Mouse (Mus musculus) gastrocnemius, adult 2 months (tissue): Measurements from ENCODE around the gene Bicd2. TPM values are rescaled to one million over a fixed set of nuclear protein-coding genes. Genes with fewer than 3 reads are reported as not detected.

Experiments used
- DNase-seq: peaks from one replicate; pipeline ENCODE4 v3.0.0; 2022
- H3K27ac ChIP-seq: fragments of 200-600 bp; 2 replicates; pipeline ENCODE4 v1.8.1; 2022; ENCODE audit warnings: mild to moderate bottlenecking
- H3K4me3 ChIP-seq: fragments of 200-600 bp; 2 replicates; pipeline ENCODE4 v1.8.1; 2022; ENCODE audit warnings: mild to moderate bottlenecking, moderate library complexity
- CTCF ChIP-seq: fragments of 200-600 bp; IDR thresholded peaks from 2 replicates; pipeline ENCODE4 v1.8.1; 2022; ENCODE audit warnings: antibody characterized with exemption, mild to moderate bottlenecking, moderate library complexity
- intact Hi-C: fragments of 180-260 bp; cut with DNase I; formaldehyde crosslinking; loops from one replicate; pipeline ENCODE4 v1.15.1; 2025
- total RNA-seq, 2 experiments: library from RNA; stranded (reverse); gene quantifications; 2 replicates each; pipeline ENCODE4 v1.2.3; 2021

Bicd2 gene
- total RNA-seq, 2 experiments from 2014 or later, result 26.0 to 28.5 TPM

GRCm38 (mm10) chr13:49316386-49317162 is 24.8 kb upstream of the Bicd2 start:
- no peak for TF ChIP-seq CTCF
- intact Hi-C loops, result no loop called here
- H3K27ac ChIP-seq, result no peak overlapping the region
- no peak for DNase-seq
- no peak overlapping the region for H3K4me3 ChIP-seq

GRCm38 (mm10) chr13:49317508-49317907 is 23.9 kb upstream of the Bicd2 start:
- Histone ChIP-seq H3K4me3 (no peak overlapping the region), H3K27ac (no peak overlapping the region)
- intact Hi-C loops, result no loop called here
- no peak for DNase-seq
- no peak for TF ChIP-seq CTCF

GRCm38 (mm10) chr13:49317914-49318313 is 23.5 kb upstream of the Bicd2 start:
- Histone ChIP-seq H3K27ac (no peak overlapping the region), H3K4me3 (no peak overlapping the region)
- DNase-seq, result no peak
- TF ChIP-seq CTCF, result no peak
- intact Hi-C loops, result no loop called here

- no peak for TF ChIP-seq CTCF
- Histone ChIP-seq H3K27ac (peak within 1 kb of the TSS; percentile 16; the same call in 1 of the 2 replicates), H3K4me3 (peak within 1 kb of the TSS; percentile 43)
- intact Hi-C loops, result no loop called here
- peak; percentile 38 for DNase-seq
Observed at GRCm38 (mm10) chr13:49320040-49320439, 21.3 kb upstream of the Bicd2 start, which contains the start of gene Fgd3. Gene Fgd3, minus strand, starts transcription at chr13:49320311.

GRCm38 (mm10) chr13:49320514-49320913 is 20.9 kb upstream of the Bicd2 start:
- intact Hi-C loops, result no loop called here
- DNase-seq, result no peak
- no peak overlapping the region for H3K4me3 ChIP-seq
- no peak overlapping the region for H3K27ac ChIP-seq
- no peak for TF ChIP-seq CTCF

- Histone ChIP-seq H3K4me3 (no peak overlapping the region), H3K27ac (no peak overlapping the region; the same call in 1 of the 2 replicates)
- no peak for TF ChIP-seq CTCF
- DNase-seq, result no peak
- intact Hi-C loops, result no loop called here
Observed at GRCm38 (mm10) chr13:49321452-49321851, 19.9 kb upstream of the Bicd2 start.

GRCm38 (mm10) chr13:49322169-49322568 is 19.2 kb upstream of the Bicd2 start:
- H3K27ac ChIP-seq, result peak overlapping the region; percentile 78
- intact Hi-C loops, result no loop called here
- 0 out of 2 replicates have a peak overlapping the region, but pooled peaks have one; percentile 23 for H3K4me3 ChIP-seq
- DNase-seq, result peak; percentile 48
- peak; percentile 5; the same call in 1 of the 2 replicates for TF ChIP-seq CTCF

- no peak for DNase-seq
- intact Hi-C loops, result no loop called here
- Histone ChIP-seq H3K27ac (peak overlapping the region; percentile 78), H3K4me3 (no peak overlapping the region)
- TF ChIP-seq CTCF, result no peak
Observed at GRCm38 (mm10) chr13:49322739-49323138, 18.6 kb upstream of the Bicd2 start.

GRCm38 (mm10) chr13:49324871-49325270 is 16.5 kb upstream of the Bicd2 start:
- H3K4me3 ChIP-seq, result no peak overlapping the region
- peak overlapping the region; percentile 51 for H3K27ac ChIP-seq
- TF ChIP-seq CTCF, result no peak
- intact Hi-C loops, result loop anchor here (2.0 to 5.0 kb wide), 3 partner anchors 16 to 327 kb away; partner anchors contain the start of genes Bicd2, Card19, Cenpp and Nol8
- peak; percentile 93 for DNase-seq

- TF ChIP-seq CTCF, result peak; percentile 64
- Histone ChIP-seq H3K4me3 (no peak overlapping the region), H3K27ac (no peak overlapping the region)
- intact Hi-C loops, result loop anchor here (1.0 to 5.0 kb wide), 3 partner anchors 55 to 326 kb away; partner anchors contain the start of genes Card19, Cenpp and Nol8
- peak; percentile 43 for DNase-seq
Observed at GRCm38 (mm10) chr13:49326246-49327206, 14.9 kb upstream of the Bicd2 start.

- Histone ChIP-seq H3K4me3 (no peak overlapping the region), H3K27ac (no peak overlapping the region; the same call in 1 of the 2 replicates)
- intact Hi-C loops, result loop anchor here (5.0 kb wide), 2 partner anchors 111 to 324 kb away; partner anchors contain the start of genes Card19, Cenpp and Nol8
- no peak for TF ChIP-seq CTCF
- DNase-seq, result no peak
Observed at GRCm38 (mm10) chr13:49328101-49328500, 13.3 kb upstream of the Bicd2 start.

- no peak for DNase-seq
- H3K27ac ChIP-seq, result no peak overlapping the region
- intact Hi-C loops, result no loop called here
- H3K4me3 ChIP-seq, result no peak overlapping the region
- TF ChIP-seq CTCF, result no peak
Observed at GRCm38 (mm10) chr13:49333250-49333649, 8.1 kb upstream of the Bicd2 start.
